Mouse (Mus musculus): ENCODE data around the gene Spred1. TPM values are rescaled to one million over a fixed set of nuclear protein-coding genes. Genes with fewer than 3 reads are reported as not detected.

Gene Spred1
- polyA plus RNA-seq, 1 experiment from 2014 or later: 23.7 TPM

- 2% methylated on average over 7 of the region's 7 CpGs for WGBS (ENCODE audit: missing documents)
- peak overlapping the region; percentile 6; the same call in 1 of the 2 replicates for H3K4me3 ChIP-seq (ENCODE audit: inconsistent target)
- H3K36me3 ChIP-seq (ENCODE audit: inconsistent target): no peaks in the 10 kb centered on the region
- peak overlapping the region; percentile 82 for H3K27ac ChIP-seq
- H3K79me2 ChIP-seq (ENCODE audit: inconsistent target): no peaks in the 10 kb centered on the region
These were observed 15.8 kb upstream of the Spred1 start for GRCm38 (mm10) chr2:117105407-117105806.

- Histone ChIP-seq H3K79me2 (ENCODE audit: inconsistent target) (no peaks in the 10 kb centered on the region), H3K36me3 (ENCODE audit: inconsistent target) (no peaks in the 10 kb centered on the region), H3K27ac (peak overlapping the region; percentile 70), H3K4me3 (ENCODE audit: inconsistent target) (no peak overlapping the region)
- 12% methylated on average over 4 of the region's 4 CpGs for WGBS (ENCODE audit: missing documents)
These were observed 13.1 kb upstream of the Spred1 start for GRCm38 (mm10) chr2:117108059-117108458.

DNA sequence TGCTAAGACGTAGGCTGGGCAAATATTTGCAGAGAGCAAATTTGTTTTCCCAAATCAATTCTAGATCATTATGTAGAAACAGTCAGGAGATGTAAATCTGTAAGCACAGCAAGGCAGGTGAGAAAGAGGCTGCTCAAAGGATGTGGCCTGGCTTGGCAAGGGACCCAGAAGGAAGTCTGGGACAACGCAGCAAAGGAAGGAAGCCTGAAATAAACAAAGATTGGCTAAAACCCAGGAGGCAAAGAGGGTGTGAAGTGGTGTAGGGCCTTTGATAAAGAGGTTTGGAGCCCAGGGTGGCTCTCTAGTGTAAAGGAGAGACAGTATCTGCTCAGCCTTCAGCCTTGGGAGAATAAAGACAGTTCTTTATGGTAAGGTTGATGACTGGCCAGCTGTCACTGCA lies 11.9 kb upstream of the Spred1 start:
- Histone ChIP-seq H3K79me2 (ENCODE audit: inconsistent target) (no peaks in the 10 kb centered on the region), H3K27ac (no peak overlapping the region), H3K36me3 (ENCODE audit: inconsistent target) (no peaks in the 10 kb centered on the region), H3K4me3 (ENCODE audit: inconsistent target) (no peak overlapping the region)
- 61% methylated on average over 2 of the region's 2 CpGs for WGBS (ENCODE audit: missing documents)

GRCm38 (mm10) chr2:117110355-117110866 lies 10.8 kb upstream of the Spred1 start:
- no peaks in the 10 kb centered on the region for H3K79me2 ChIP-seq (ENCODE audit: inconsistent target)
- no peaks in the 10 kb centered on the region for H3K36me3 ChIP-seq (ENCODE audit: inconsistent target)
- no peak overlapping the region for H3K4me3 ChIP-seq (ENCODE audit: inconsistent target)
- WGBS (ENCODE audit: missing documents): 93% methylated on average over 6 of the region's 6 CpGs
- H3K27ac ChIP-seq: no peak overlapping the region

DNA sequence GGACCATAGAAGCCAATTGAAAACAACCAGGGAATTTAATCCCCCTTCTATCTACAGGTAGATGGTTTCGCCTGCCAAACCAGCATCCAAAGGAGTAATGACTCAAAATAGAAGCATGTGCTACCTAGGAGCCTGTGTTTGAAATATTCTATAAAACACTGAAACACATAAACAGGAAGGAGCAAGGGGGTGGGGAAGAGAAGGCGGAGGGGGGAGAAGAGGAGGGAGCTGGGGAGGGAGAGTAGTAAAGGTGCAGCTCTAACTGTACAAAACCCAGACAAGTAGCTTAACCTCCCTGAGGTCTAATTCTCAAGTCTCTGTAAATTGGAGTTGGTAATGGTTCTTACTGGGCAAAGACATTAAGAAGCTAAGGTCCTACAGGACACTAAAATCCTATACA lies 7.9 kb upstream of the Spred1 start:
- Histone ChIP-seq H3K4me3 (ENCODE audit: inconsistent target) (no peak overlapping the region), H3K36me3 (ENCODE audit: inconsistent target) (no peaks in the 10 kb centered on the region), H3K27ac (no peak overlapping the region), H3K79me2 (ENCODE audit: inconsistent target) (no peaks in the 10 kb centered on the region)
- 90% methylated on average over 2 of the region's 2 CpGs for WGBS (ENCODE audit: missing documents)

GRCm38 (mm10) chr2:117113762-117114161 lies 7.4 kb upstream of the Spred1 start:
- Histone ChIP-seq H3K4me3 (ENCODE audit: inconsistent target) (no peak overlapping the region), H3K27ac (no peak overlapping the region), H3K36me3 (ENCODE audit: inconsistent target) (no peaks in the 10 kb centered on the region), H3K79me2 (ENCODE audit: inconsistent target) (no peaks in the 10 kb centered on the region)
- whole genome bisulfite sequencing (ENCODE audit: missing documents): 28% methylated on average over 3 of the region's 4 CpGs

DNA sequence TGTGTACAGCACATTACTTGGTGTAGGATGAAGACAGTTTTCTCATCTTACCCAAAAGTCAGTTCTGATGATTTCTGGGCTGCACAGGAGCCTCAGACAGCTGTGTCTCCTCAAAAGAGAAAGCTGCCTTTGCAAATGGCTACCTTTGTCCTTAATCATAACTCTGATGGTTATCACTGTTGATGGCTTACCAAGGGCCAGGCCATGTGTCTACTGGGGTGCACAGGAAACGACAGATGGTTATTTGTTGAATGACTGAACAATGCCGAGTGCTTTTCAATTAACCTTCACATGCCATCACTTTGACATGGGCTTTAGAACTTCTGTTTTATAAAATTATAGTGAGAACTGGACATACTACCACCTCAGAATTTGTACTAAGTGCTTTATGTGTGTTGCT lies 2.7 kb upstream of the Spred1 start:
- Histone ChIP-seq H3K4me3 (ENCODE audit: inconsistent target) (no peak overlapping the region), H3K36me3 (ENCODE audit: inconsistent target) (no peaks in the 10 kb centered on the region), H3K27ac (no peak overlapping the region), H3K79me2 (ENCODE audit: inconsistent target) (peaks cover 21% of the 10 kb centered on the region)
- WGBS (ENCODE audit: missing documents): 97% methylated on average over 2 of the region's 2 CpGs

- 30% methylated on average over 30 of the region's 30 CpGs for WGBS (ENCODE audit: missing documents)
- Histone ChIP-seq H3K79me2 (ENCODE audit: inconsistent target) (peaks cover 31% of the 10 kb centered on the region), H3K4me3 (ENCODE audit: inconsistent target) (peak overlapping the region; percentile 49), H3K27ac (peak overlapping the region; percentile 90), H3K36me3 (ENCODE audit: inconsistent target) (no peaks in the 10 kb centered on the region)
These were observed 1.6 kb upstream of the Spred1 start for GRCm38 (mm10) chr2:117119291-117120245.

DNA sequence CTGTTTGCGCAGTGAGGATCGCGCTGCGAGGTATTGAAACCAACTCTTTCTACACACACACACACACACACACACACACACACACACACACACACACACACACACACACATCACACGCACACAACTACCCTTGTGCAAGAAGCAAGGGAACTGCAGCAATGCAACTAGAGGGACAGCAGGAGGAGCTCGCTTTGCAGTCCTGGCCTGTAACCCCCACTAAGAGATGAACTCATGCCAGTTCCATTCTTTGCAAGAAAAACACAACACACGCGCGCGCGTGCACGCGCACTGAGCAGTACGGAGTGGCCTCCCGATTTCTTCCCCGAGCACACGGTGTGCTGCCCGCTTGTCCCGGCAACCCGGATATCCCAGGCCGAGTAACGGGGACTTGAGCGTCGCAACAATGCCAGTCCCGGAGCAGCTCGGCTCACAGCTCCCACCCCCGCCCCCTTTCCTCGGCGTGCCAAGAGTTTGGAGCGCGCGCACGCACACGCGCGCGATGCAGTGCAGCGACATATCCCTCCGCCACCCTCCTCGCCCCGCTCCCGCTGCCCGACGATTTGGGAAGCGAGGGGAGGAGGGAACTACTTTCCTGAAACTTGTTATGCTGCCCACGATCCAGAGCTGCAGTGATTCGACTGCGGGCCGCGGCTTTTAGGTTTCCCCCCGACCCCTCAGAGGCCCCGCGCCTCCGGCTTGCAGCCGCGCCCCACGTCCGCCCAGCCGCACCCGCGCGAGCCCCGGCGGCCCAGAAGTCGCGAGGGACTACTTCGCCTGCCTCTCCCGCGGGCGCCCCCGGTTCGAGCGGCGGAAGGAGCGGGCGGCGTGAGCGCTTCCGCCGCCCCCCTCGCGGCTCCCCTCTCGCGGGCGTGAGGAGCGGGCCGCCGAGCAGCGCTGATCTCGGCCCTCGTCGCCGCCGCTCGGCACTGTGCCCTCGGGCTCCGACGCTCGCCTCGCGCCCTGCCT lies 645 bp upstream of the Spred1 start:
- H3K4me3 ChIP-seq (ENCODE audit: inconsistent target): peak overlapping the region; percentile 49
- no peaks in the 10 kb centered on the region for H3K36me3 ChIP-seq (ENCODE audit: inconsistent target)
- H3K27ac ChIP-seq: peak overlapping the region; percentile 90
- peaks cover 41% of the 10 kb centered on the region for H3K79me2 ChIP-seq (ENCODE audit: inconsistent target)
- WGBS (ENCODE audit: missing documents): under 1% methylated on average over 83 of the region's 101 CpGs

GRCm38 (mm10) chr2:117121984-117122605 lies 921 bp downstream of the Spred1 start:
- peak overlapping the region; percentile 82 for H3K4me3 ChIP-seq (ENCODE audit: inconsistent target)
- H3K79me2 ChIP-seq (ENCODE audit: inconsistent target): peaks cover 56% of the 10 kb centered on the region
- H3K36me3 ChIP-seq (ENCODE audit: inconsistent target): no peaks in the 10 kb centered on the region
- under 1% methylated on average over 18 of the region's 19 CpGs for WGBS (ENCODE audit: missing documents)
- peak overlapping the region; percentile 81 for H3K27ac ChIP-seq

GRCm38 (mm10) chr2:117122701-117123337 lies 1.6 kb downstream of the Spred1 start:
- Histone ChIP-seq H3K27ac (peak overlapping the region; percentile 81), H3K79me2 (ENCODE audit: inconsistent target) (peaks cover 64% of the 10 kb centered on the region), H3K4me3 (ENCODE audit: inconsistent target) (peak overlapping the region; percentile 82), H3K36me3 (ENCODE audit: inconsistent target) (no peaks in the 10 kb centered on the region)
- WGBS (ENCODE audit: missing documents): under 1% methylated on average over 16 of the region's 17 CpGs

DNA sequence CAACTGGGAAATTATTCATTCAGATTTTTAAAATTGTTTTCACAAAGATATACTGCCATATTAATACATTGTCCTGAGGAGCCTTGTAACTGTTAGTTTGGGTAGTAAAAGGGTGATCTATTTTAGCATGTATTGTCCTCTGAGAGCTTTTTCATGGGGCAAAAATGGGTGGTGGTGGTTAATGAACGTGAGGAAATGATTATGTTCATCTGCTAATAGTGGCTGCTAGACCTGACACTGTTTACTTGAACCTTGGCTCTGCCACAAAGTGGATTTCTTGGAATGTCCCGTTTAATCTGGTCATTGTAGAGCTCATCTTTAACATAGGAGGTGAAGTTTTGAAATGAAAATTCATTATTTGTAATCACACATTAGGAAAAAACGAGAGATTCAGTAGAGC lies 2.5 kb downstream of the Spred1 start:
- 47% methylated on average over 3 of the region's 3 CpGs for WGBS (ENCODE audit: missing documents)
- Histone ChIP-seq H3K79me2 (ENCODE audit: inconsistent target) (peaks cover 72% of the 10 kb centered on the region), H3K27ac (no peak overlapping the region)

GRCm38 (mm10) chr2:117124839-117125238 lies 3.7 kb downstream of the Spred1 start:
- peaks cover 84% of the 10 kb centered on the region for H3K79me2 ChIP-seq (ENCODE audit: inconsistent target)
- H3K4me3 ChIP-seq (ENCODE audit: inconsistent target): no peak overlapping the region
- 82% methylated on average over 2 of the region's 2 CpGs for WGBS (ENCODE audit: missing documents)
- H3K36me3 ChIP-seq (ENCODE audit: inconsistent target): no peaks in the 10 kb centered on the region
- no peak overlapping the region for H3K27ac ChIP-seq

More for the DNA sequence above, 2.5 kb downstream of the Spred1 start:
- Histone ChIP-seq H3K36me3 (ENCODE audit: inconsistent target) (no peaks in the 10 kb centered on the region), H3K4me3 (ENCODE audit: inconsistent target) (peak overlapping the region; percentile 82)

- 86% methylated on average over 2 of the region's 2 CpGs for WGBS (ENCODE audit: missing documents)
- peaks cover 100% of the 10 kb centered on the region for H3K79me2 ChIP-seq (ENCODE audit: inconsistent target)
- H3K4me3 ChIP-seq (ENCODE audit: inconsistent target): no peak overlapping the region
These were observed 8.0 kb downstream of the Spred1 start for GRCm38 (mm10) chr2:117129156-117129555.

More at GRCm38 (mm10) chr2:117129156-117129555, 8.0 kb downstream of the Spred1 start:
- no peak overlapping the region for H3K27ac ChIP-seq
- no peaks in the 10 kb centered on the region for H3K36me3 ChIP-seq (ENCODE audit: inconsistent target)
